Mouse (Mus musculus): ENCODE results near the gene Vamp8.

Gene Vamp8

DNA sequence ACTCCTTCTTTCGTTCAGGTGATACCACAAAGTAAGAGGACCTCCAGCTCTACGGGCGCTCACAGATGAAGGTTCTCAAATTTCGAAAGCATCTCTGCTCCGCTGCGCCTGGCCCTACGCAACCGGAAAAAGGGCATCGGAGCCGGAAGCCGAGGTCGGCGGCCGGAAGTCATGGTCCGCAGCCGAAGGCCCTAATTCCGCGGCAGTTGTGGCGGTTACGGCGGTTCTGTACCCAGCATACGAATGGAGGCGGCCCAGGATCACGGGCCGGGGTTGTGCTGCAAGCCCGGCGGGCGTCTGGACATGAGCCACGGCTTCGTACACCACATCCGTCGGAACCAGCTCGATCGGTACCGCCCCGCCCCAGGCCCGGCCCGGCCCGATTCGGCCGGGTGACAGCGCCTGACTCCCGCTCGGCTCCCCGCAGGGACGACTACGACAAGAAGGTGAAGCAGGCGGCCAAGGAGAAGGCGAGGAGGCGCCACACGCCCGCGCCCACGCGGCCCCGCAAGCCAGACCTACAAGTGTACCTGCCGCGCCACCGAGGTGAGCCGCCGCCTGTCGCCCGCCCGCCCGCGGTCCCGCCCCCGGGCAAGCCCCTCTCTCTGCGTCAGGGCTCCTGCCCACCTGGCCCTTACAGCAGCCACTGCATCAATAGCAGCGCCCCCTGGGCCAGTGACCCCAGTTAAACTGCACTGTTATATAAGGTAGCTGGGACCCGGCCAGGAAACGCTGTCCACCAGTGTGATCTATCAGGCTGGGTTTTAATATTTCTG is 43.1 kb downstream of the Vamp8 start, which contains the start of gene 0610030E20Rik:
Gene 0610030E20Rik, plus strand, starts transcription at position 152 of the 776 bp plus-strand sequence.
- DNase-seq = peak; percentile 82 to 84

DNA sequence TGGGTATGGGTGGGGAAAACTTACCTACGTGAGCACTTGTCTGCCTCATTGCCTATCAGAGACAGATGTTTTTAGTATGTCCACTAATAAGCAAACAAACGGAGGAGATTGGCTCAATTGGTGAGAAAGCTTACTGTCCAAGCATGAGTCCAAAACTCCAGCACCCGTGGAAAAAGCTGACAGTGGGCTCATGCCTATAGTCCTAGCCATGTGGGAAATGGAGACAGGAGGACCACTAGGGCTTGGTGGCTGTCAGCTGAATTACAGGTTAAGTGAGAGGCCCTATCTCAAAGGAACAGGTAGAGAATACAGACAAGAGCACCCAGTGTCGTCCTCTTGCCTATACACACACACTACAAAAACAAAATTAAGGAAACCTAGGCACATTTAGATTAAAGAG is 44.2 kb downstream of the Vamp8 start:
- peak in 1 of 2 experiments; percentile 21 for DNase-seq

DNA sequence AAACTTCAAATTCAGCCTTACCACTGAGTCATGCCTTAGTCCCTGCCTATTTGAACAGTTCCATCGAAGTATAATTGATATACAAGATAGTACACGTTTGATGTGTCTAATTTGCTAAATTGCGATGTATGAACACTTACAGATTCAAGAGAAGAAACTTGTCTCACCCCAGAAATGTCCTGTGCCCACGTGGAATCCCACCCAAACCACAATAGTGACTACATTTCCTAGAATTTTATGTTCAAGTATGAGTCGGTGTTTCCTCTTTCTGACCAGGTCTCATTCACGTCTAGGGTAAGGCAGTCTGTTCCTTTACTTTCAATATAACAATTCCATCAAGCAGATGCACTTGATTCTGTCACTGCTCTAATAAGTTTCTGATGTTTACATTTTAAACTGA is 44.9 kb downstream of the Vamp8 start:
- DNase-seq = no peak

DNA sequence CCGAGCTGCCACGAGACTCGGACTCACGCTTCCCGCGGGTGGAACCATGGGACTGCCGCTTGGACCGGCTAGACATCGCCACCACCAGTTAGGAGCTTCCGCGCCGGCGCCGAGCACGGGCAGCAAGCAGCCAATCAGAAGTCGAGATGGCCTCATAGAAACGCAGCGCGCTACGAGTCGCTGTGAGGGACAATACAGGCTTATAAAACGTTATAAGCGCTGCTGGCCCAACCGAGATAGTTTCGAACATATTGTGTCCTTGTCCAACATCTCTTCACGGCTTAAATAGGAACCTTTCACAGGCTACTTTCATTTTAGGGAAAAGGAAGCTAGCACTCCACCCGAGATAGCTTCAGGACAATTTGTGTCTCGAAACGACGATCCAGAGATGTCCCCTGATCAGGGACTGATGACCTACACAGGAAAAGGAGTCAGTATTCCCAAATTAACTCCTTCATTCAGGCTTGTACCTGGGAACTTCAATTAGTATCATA is 45.4 kb downstream of the Vamp8 start, which contains the start of gene Usp39:
Gene Usp39, minus strand, starts transcription at position 111 of the 494 bp plus-strand sequence.
- peak; percentile 85 for DNase-seq

DNA sequence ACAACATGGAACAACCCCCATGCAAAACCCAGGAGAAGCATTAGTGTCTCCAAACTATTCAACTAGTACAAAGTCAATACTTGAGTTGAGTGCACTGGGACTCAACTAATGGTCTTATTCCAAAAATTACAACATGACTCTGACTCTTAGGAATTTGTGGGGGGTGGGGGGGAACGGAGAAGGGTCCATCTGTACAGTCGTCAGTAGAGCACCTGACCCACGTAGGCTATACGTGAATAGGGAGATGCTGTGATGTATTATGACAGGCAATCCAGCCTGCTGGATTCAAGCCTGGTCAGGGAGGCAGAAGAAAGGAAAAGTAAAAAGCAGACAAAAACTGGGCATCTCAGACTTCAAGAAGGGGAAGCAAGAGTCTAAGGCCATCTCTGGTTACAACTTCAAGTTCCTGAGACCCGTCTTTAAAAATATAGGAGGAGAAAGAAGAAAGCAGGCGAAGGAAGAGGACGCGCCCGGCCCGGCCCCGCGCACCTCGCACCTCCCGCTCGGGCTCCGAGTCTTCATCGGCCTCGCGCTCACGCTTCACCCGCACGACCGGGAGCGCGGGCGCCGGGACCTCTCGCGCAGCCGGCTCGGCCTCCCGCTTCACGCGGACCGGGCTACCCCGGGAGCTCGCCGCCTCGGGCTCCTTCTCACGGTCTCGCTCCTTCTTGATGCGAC is 46.0 kb downstream of the Vamp8 start:
- no peak for DNase-seq

DNA sequence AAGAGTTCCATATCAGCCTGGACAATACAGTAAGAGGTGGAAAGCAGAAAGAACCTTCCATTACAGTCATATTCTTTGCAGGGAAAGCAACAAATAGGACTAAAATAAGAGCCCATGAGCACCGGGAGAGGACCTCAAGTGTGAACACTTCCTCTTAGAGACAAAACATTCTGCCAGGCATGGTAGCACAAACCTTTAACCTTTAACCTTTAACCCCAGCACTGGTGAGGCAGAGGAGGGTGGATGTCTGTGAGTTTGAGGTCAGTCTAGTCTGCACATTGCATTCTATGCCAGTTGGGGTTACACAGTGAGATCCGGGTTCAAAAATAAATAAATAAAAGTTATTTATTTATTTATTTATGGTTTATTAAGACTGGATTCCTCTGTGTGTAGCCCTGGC is 50.0 kb downstream of the Vamp8 start:
- no peak for DNase-seq
